Mouse (Mus musculus): ENCODE data around the gene Urad. TPM values are rescaled to one million over a fixed set of nuclear protein-coding genes. Genes with fewer than 3 reads are reported as not detected.

Urad gene
- total RNA-seq, 2 experiments from 2014 or later: not detected

- no peak for DNase-seq
- intact Hi-C loops (cut with DNase I): loop anchor here (10.0 kb wide), 1 partner anchor 195 kb away; no protein-coding TSS in a partner anchor
Observed at GRCm38 (mm10) chr5:147329946-147330345, 7.7 kb upstream of the Urad start.

GRCm38 (mm10) chr5:147327636-147328035 lies 5.4 kb upstream of the Urad start:
- DNase-seq: no peak
- intact Hi-C loops (cut with DNase I): no loop called here

- intact Hi-C loops (cut with DNase I): no loop called here
- no peak for DNase-seq
Observed at GRCm38 (mm10) chr5:147325931-147326330, 3.7 kb upstream of the Urad start.

GRCm38 (mm10) chr5:147323237-147323917 lies 1.1 kb upstream of the Urad start:
- intact Hi-C loops (cut with DNase I): no loop called here

GRCm38 (mm10) chr5:147319653-147320052 lies 2.6 kb downstream of the Urad start:
- peak; percentile 41 to 46 for DNase-seq
- intact Hi-C loops (cut with DNase I): loop anchor here (1.0 to 10.0 kb wide), 5 partner anchors 92 to 645 kb away; no protein-coding TSS in a partner anchor

More at GRCm38 (mm10) chr5:147323237-147323917, 1.1 kb upstream of the Urad start:
- peak; percentile 62 to 84 for DNase-seq

- no peak for DNase-seq
- intact Hi-C loops (cut with DNase I): loop anchor here (1.0 to 10.0 kb wide), 4 partner anchors 91 to 643 kb away; no protein-coding TSS in a partner anchor
Observed at GRCm38 (mm10) chr5:147317991-147318390, 4.2 kb downstream of the Urad start.

GRCm38 (mm10) chr5:147317321-147317720 lies 4.9 kb downstream of the Urad start:
- no peak for DNase-seq
- intact Hi-C loops (cut with DNase I): loop anchor here (1.0 to 10.0 kb wide), 3 partner anchors 90 to 643 kb away; no protein-coding TSS in a partner anchor

GRCm38 (mm10) chr5:147315432-147316075 lies 6.7 kb downstream of the Urad start:
- DNase-seq: no peak
- intact Hi-C loops (cut with DNase I): loop anchor here (5.0 to 10.0 kb wide), 2 partner anchors 88 to 641 kb away; no protein-coding TSS in a partner anchor

- DNase-seq: no peak
- intact Hi-C loops (cut with DNase I): loop anchor here (5.0 to 10.0 kb wide), 2 partner anchors 88 to 640 kb away; no protein-coding TSS in a partner anchor
Observed at GRCm38 (mm10) chr5:147314646-147315431, 7.4 kb downstream of the Urad start.

GRCm38 (mm10) chr5:147312830-147313685 lies 9.2 kb downstream of the Urad start:
- intact Hi-C loops (cut with DNase I): loop anchor here (10.0 kb wide), 1 partner anchor 638 kb away; no protein-coding TSS in a partner anchor
- no peak for DNase-seq

- intact Hi-C loops (cut with DNase I): loop anchor here (10.0 kb wide), 1 partner anchor 635 kb away; no protein-coding TSS in a partner anchor
Observed at GRCm38 (mm10) chr5:147309786-147310185, 12.5 kb downstream of the Urad start.

GRCm38 (mm10) chr5:147308451-147308850 lies 13.8 kb downstream of the Urad start:
- intact Hi-C loops (cut with DNase I): no loop called here
- no peak for DNase-seq

More at GRCm38 (mm10) chr5:147309786-147310185, 12.5 kb downstream of the Urad start:
- DNase-seq: no peak

GRCm38 (mm10) chr5:147307398-147307785 lies 14.8 kb downstream of the Urad start:
- DNase-seq: no peak
- intact Hi-C loops (cut with DNase I): no loop called here

GRCm38 (mm10) chr5:147306638-147307397 lies 15.4 kb downstream of the Urad start, which contains the start of gene Cdx2:
Gene Cdx2, minus strand, starts transcription at chr5:147307270.
- intact Hi-C loops (cut with DNase I): no loop called here
- no peak for DNase-seq

GRCm38 (mm10) chr5:147305856-147306637 lies 16.2 kb downstream of the Urad start:
- intact Hi-C loops (cut with DNase I): no loop called here
- DNase-seq: no peak

GRCm38 (mm10) chr5:147305166-147305565 lies 17.1 kb downstream of the Urad start:
- DNase-seq: no peak
- intact Hi-C loops (cut with DNase I): no loop called here

GRCm38 (mm10) chr5:147304276-147305155 lies 17.7 kb downstream of the Urad start:
- DNase-seq: no peak
- intact Hi-C loops (cut with DNase I): no loop called here

Measured in heart, postnatal 10 days (tissue).